Mouse (Mus musculus): ENCODE measurements around the gene Olfr488. TPM values are rescaled to one million over a fixed set of nuclear protein-coding genes. Genes with fewer than 3 reads are reported as not detected.
"Not testable (repeated sequence)": the region's sequence is repeated elsewhere in the genome, so short reads cannot be mapped to it uniquely, and the experiment has no call there.

Olfr488 gene
- not detected for polyA plus RNA-seq (2012; fragmentation: generic; extraction: Trizol)
- long read RNA-seq, experiment 1 = 0 reads
- long read RNA-seq, experiment 2 = 0 reads

- no peaks in the 10 kb centered on the region for H3K79me3 ChIP-seq (ENCODE audit: low read depth)
- H3K79me2 ChIP-seq (ENCODE audit: control insufficient read depth, insufficient read depth) = no peaks in the 10 kb centered on the region
- no peaks in the 10 kb centered on the region for H3K27me3 ChIP-seq (ENCODE audit: control insufficient read depth, insufficient read depth, insufficient read length)
- H3K36me3 ChIP-seq (ENCODE audit: control insufficient read depth, insufficient read depth) = no peaks in the 10 kb centered on the region
- TF ChIP-seq MYOD1 (IDR thresholded peaks at IDR 0.05; ENCODE audit: control insufficient read depth, insufficient read length, low read depth) (no peak), CTCF (IDR thresholded peaks at IDR 0.05; ENCODE audit: control insufficient read depth, insufficient read depth, insufficient read length) (no peak), FOSL1 (IDR thresholded peaks at IDR 0.05; ENCODE audit: insufficient read depth, low read length, poor library complexity, severe bottlenecking) (no peak), MAX (IDR thresholded peaks at IDR 0.05) (no peak), CEBPB (IDR thresholded peaks at IDR 0.05; ENCODE audit: low read depth) (no peak), USF1 (IDR thresholded peaks at IDR 0.05; ENCODE audit: low read depth) (no peak), MYOG (IDR thresholded peaks at IDR 0.05; ENCODE audit: control insufficient read depth, extremely low read depth, insufficient read length) (no peak)
- H3K4me3 ChIP-seq (ENCODE audit: insufficient read depth, poor library complexity, severe bottlenecking) = no peak within 1 kb of the TSS
- H3ac ChIP-seq (ENCODE audit: control insufficient read depth, insufficient read length, low read depth) = no peak within 1 kb of the TSS
Observed at GRCm38 (mm10) chr7:108258247-108258646, at the start of gene Olfr488. Gene Olfr488, minus strand, starts transcription at chr7:108258347.

- Histone ChIP-seq H3K27me3 (ENCODE audit: control insufficient read depth, insufficient read depth, insufficient read length) (no peaks in the 10 kb centered on the region), H3K4me3 (ENCODE audit: insufficient read depth, poor library complexity, severe bottlenecking) (no peak within 1 kb of the TSS), H3K79me2 (ENCODE audit: control insufficient read depth, insufficient read depth) (no peaks in the 10 kb centered on the region), H3ac (ENCODE audit: control insufficient read depth, insufficient read length, low read depth) (no peak within 1 kb of the TSS), H3K36me3 (ENCODE audit: control insufficient read depth, insufficient read depth) (no peaks in the 10 kb centered on the region), H3K79me3 (ENCODE audit: low read depth) (no peaks in the 10 kb centered on the region)
- no peak for TF ChIP-seq MYOD1 (IDR thresholded peaks at IDR 0.05; ENCODE audit: control insufficient read depth, insufficient read length, low read depth)
- TF ChIP-seq MYOG (IDR thresholded peaks at IDR 0.05; ENCODE audit: control insufficient read depth, extremely low read depth, insufficient read length) = no peak
- no peak for TF ChIP-seq MAX (IDR thresholded peaks at IDR 0.05)
- TF ChIP-seq CEBPB (IDR thresholded peaks at IDR 0.05; ENCODE audit: low read depth) = no peak
- no peak for TF ChIP-seq FOSL1 (IDR thresholded peaks at IDR 0.05; ENCODE audit: insufficient read depth, low read length, poor library complexity, severe bottlenecking)
- TF ChIP-seq USF1 (IDR thresholded peaks at IDR 0.05; ENCODE audit: low read depth) = no peak
- TF ChIP-seq CTCF (IDR thresholded peaks at IDR 0.05; ENCODE audit: control insufficient read depth, insufficient read depth, insufficient read length) = no peak
Observed at GRCm38 (mm10) chr7:108288834-108289233, 30.7 kb upstream of the Olfr488 start, which contains the start of gene Olfr490. Gene Olfr490, minus strand, starts transcription at chr7:108288934.

DNA sequence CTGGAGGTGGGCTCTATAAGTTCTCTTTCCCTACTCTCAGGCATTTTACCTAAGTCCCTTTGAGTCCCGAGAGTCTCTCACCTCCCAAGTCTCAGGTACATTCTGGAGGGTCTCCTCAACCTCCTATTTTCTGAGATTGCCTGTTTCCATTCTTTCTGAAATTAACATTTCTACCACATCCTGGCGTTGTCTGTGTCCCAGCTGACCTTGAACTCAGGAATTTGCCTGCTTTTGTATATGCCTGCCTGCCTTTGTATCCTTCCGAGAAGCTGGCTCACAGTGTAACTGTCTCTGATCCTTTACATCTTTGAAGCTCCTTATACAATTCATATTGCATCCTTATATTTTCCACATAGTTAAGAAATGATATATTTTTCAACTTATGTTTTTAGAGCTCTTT, 24.6 kb downstream of the Olfr488 start:
- H3K79me3 ChIP-seq (ENCODE audit: low read depth) = no peaks in the 10 kb centered on the region
- no peaks in the 10 kb centered on the region for H3K79me2 ChIP-seq (ENCODE audit: control insufficient read depth, insufficient read depth)
- no peaks in the 10 kb centered on the region for H3K36me3 ChIP-seq (ENCODE audit: control insufficient read depth, insufficient read depth)
- no peaks in the 10 kb centered on the region for H3K27me3 ChIP-seq (ENCODE audit: control insufficient read depth, insufficient read depth, insufficient read length)
- no peak overlapping the region for H3K4me3 ChIP-seq (ENCODE audit: insufficient read depth, poor library complexity, severe bottlenecking)
- TF ChIP-seq FOSL1 (IDR thresholded peaks at IDR 0.05; ENCODE audit: insufficient read depth, low read length, poor library complexity, severe bottlenecking) (no peak), CTCF (IDR thresholded peaks at IDR 0.05; ENCODE audit: control insufficient read depth, insufficient read depth, insufficient read length) (no peak), MAX (IDR thresholded peaks at IDR 0.05) (no peak), MYOD1 (IDR thresholded peaks at IDR 0.05; ENCODE audit: control insufficient read depth, insufficient read length, low read depth) (no peak), CEBPB (IDR thresholded peaks at IDR 0.05; ENCODE audit: low read depth) (no peak), MYOG (IDR thresholded peaks at IDR 0.05; ENCODE audit: control insufficient read depth, extremely low read depth, insufficient read length) (no peak), USF1 (IDR thresholded peaks at IDR 0.05; ENCODE audit: low read depth) (no peak)
- H3ac ChIP-seq (ENCODE audit: control insufficient read depth, insufficient read length, low read depth) = no peak overlapping the region

GRCm38 (mm10) chr7:108214536-108214935, 43.6 kb downstream of the Olfr488 start, which contains the start of gene Olfr487:
Gene Olfr487, minus strand, starts transcription at chr7:108214636.
- H3K79me2 ChIP-seq (ENCODE audit: control insufficient read depth, insufficient read depth); H3ac ChIP-seq (ENCODE audit: control insufficient read depth, insufficient read length, low read depth); H3K36me3 ChIP-seq (ENCODE audit: control insufficient read depth, insufficient read depth); H3K27me3 ChIP-seq (ENCODE audit: control insufficient read depth, insufficient read depth, insufficient read length); H3K79me3 ChIP-seq (ENCODE audit: low read depth); H3K4me3 ChIP-seq (ENCODE audit: insufficient read depth, poor library complexity, severe bottlenecking): not testable (repeated sequence)

Other genes starting within 250 kb of the Olfr488 start
- not detected for gene Olfr478, start 224.4 kb downstream of the Olfr488 start, polyA plus RNA-seq (2012; fragmentation: generic; extraction: Trizol)
- gene Olfr479, start 207.7 kb downstream of the Olfr488 start, polyA plus RNA-seq (2012; fragmentation: generic; extraction: Trizol) = not detected
- gene Olfr480, start 191.0 kb downstream of the Olfr488 start, polyA plus RNA-seq (2012; fragmentation: generic; extraction: Trizol) = not detected
- not detected for gene Olfr481, start 178.5 kb downstream of the Olfr488 start, polyA plus RNA-seq (2012; fragmentation: generic; extraction: Trizol)
- 0.01 TPM for gene Olfr482, start 160.8 kb downstream of the Olfr488 start, polyA plus RNA-seq (2012; fragmentation: generic; extraction: Trizol)
- gene Olfr483, start 157.5 kb downstream of the Olfr488 start, polyA plus RNA-seq (2012; fragmentation: generic; extraction: Trizol) = not detected
- gene Olfr484, start 130.9 kb downstream of the Olfr488 start, polyA plus RNA-seq (2012; fragmentation: generic; extraction: Trizol) = not detected
- gene Olfr485, start 98.5 kb downstream of the Olfr488 start, polyA plus RNA-seq (2012; fragmentation: generic; extraction: Trizol) = not detected
- gene Olfr486, start 85.6 kb downstream of the Olfr488 start, polyA plus RNA-seq (2012; fragmentation: generic; extraction: Trizol) = not detected
- gene Olfr487, start 43.7 kb downstream of the Olfr488 start, polyA plus RNA-seq (2012; fragmentation: generic; extraction: Trizol) = not detected
- gene Olfr490, start 30.6 kb upstream of the Olfr488 start, polyA plus RNA-seq (2012; fragmentation: generic; extraction: Trizol) = not detected
- gene Olfr491, start 55.1 kb upstream of the Olfr488 start, polyA plus RNA-seq (2012; fragmentation: generic; extraction: Trizol) = not detected
- gene Olfr492, start 65.3 kb upstream of the Olfr488 start, polyA plus RNA-seq (2012; fragmentation: generic; extraction: Trizol) = not detected
- not detected for gene Olfr493, start 88.6 kb upstream of the Olfr488 start, polyA plus RNA-seq (2012; fragmentation: generic; extraction: Trizol)
- not detected for gene Olfr494, start 107.0 kb upstream of the Olfr488 start, polyA plus RNA-seq (2012; fragmentation: generic; extraction: Trizol)
- not detected for gene Olfr495, start 134.8 kb upstream of the Olfr488 start, polyA plus RNA-seq (2012; fragmentation: generic; extraction: Trizol)
- not detected for gene Olfr497, start 162.1 kb upstream of the Olfr488 start, polyA plus RNA-seq (2012; fragmentation: generic; extraction: Trizol)
- not detected for gene Olfr498, start 207.0 kb upstream of the Olfr488 start, polyA plus RNA-seq (2012; fragmentation: generic; extraction: Trizol)

Measured in C2C12 (cell line).